Mouse (Mus musculus) layer of hippocampus, postnatal 10 days (tissue): ENCODE results near the gene Rhbg. TPM values are rescaled to one million over a fixed set of nuclear protein-coding genes. Genes with fewer than 3 reads are reported as not detected.

ENCODE experiments used
- microRNA-seq, 2 experiments: library from miRNA; unstranded; fragments of <30 nt; microRNA quantifications; one replicate each; pipeline ENCODE4 v1.2.0; 2021
- total RNA-seq, 2 experiments: library from RNA; stranded (reverse); gene quantifications; 2 replicates each; pipeline ENCODE4 v1.2.3; 2021

The Rhbg gene
- total RNA-seq, 2 experiments from 2014 or later: 0.25 TPM; not detected in 1

Small RNA genes lying within 50 kb of the gene (microRNA-seq; reads per million reads assigned to microRNA genes)
- 0 reads per million in 2 experiments for gene Gm25641
- 72.7 to 96.0 reads per million in 2 experiments for gene Mir3093
- gene Mir9-1: 0 reads per million in 2 experiments

Other genes with a start within 250 kb of the Rhbg start
- gene Hapln2, start 227.1 kb downstream of the Rhbg start, total RNA-seq: 1 to 10 TPM in 1 of 2 experiments, under 1 TPM in 1; 0.42 to 1.0 TPM
- 10 to 100 TPM; 20.9 to 27.1 TPM for gene Gpatch4, start 211.6 kb downstream of the Rhbg start, total RNA-seq
- 10 to 100 TPM; 68.4 to 70.1 TPM for gene Naxe, start 196.2 kb downstream of the Rhbg start, total RNA-seq
- gene Ttc24, start 176.4 kb downstream of the Rhbg start, total RNA-seq: not detected
- gene Iqgap3, start 172.7 kb downstream of the Rhbg start, total RNA-seq: 1 to 10 TPM; 2.1 to 2.3 TPM
- 100 to 1,000 TPM; 125 to 126 TPM for gene Mef2d, start 112.3 kb downstream of the Rhbg start, total RNA-seq
- gene Gm38392, start 32.5 kb upstream of the Rhbg start, total RNA-seq: under 1 TPM; 0.78 to 0.83 TPM
- 1 to 10 TPM; 1.8 to 7.0 TPM for gene Tsacc, start 42.3 kb upstream of the Rhbg start, total RNA-seq
- 100 to 1,000 TPM; 198 to 208 TPM for gene Cct3, start 42.4 kb upstream of the Rhbg start, total RNA-seq
- 10 to 100 TPM; 62.1 to 73.0 TPM for gene Glmp, start 70.3 kb upstream of the Rhbg start, total RNA-seq
- under 1 TPM; 0.71 to 0.87 TPM for gene Tmem79, start 81.4 kb upstream of the Rhbg start, total RNA-seq
- 10 to 100 TPM; 71.6 to 72.7 TPM for gene Smg5, start 81.6 kb upstream of the Rhbg start, total RNA-seq
- gene Paqr6, start 109.9 kb upstream of the Rhbg start, total RNA-seq: 1 to 10 TPM; 6.8 to 8.4 TPM
- under 1 TPM; 0.55 to 0.83 TPM for gene Bglap3, start 118.0 kb upstream of the Rhbg start, total RNA-seq
- not detected for gene Bglap2, start 124.0 kb upstream of the Rhbg start, total RNA-seq
- 1 to 10 TPM in 1 of 2 experiments, not detected in 1; 2.7 TPM for gene Bglap, start 129.8 kb upstream of the Rhbg start, total RNA-seq
- 10 to 100 TPM; 10.9 to 11.6 TPM for gene Pmf1, start 155.6 kb upstream of the Rhbg start, total RNA-seq
- 10 to 100 TPM; 54.1 to 58.1 TPM for gene Slc25a44, start 170.4 kb upstream of the Rhbg start, total RNA-seq
- gene Sema4a, start 206.5 kb upstream of the Rhbg start, total RNA-seq: 10 to 100 TPM; 39.6 to 42.8 TPM